Mouse (Mus musculus): ENCODE results near the gene Klhl12.
"Not testable (repeated sequence)": the region's sequence is repeated elsewhere in the genome, so short reads cannot be mapped to it uniquely, and the experiment has no call there.

The Klhl12 gene

DNA sequence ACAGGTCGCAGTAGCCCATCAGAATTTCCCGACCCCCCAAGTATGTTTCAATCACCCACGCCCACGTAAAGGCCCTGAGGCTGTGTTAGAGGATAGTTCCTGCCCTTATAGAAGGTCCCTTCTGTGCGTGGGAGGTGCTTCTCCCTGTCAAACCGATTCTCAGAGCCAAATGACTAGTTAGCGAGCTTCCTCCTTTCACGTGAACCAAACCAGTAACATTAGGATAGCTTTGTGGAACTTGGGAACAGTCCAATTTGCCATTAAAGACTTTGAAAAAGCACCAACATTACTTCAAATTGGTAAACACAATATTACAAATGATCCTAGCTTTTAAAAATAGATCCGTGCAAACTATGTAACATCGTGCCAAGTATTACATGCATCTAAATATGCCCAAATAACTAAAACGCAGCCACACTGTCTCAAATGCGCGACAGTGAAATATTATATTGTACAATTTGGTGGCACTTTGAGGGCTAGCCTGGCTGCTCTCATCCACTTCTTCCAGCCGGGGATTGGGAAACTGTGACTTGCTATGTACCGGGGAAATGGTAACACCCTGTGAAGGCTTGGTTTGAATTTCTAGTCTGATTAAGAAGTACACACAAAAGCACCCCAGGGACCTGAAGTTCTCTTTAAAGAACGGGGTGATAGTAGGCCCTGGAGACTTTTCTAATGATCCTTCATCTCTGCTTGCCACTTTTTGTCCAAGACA, 58.7 kb downstream of the Klhl12 start:
- in situ Hi-C loops (cut with MboI, MseI) = no loop called here

DNA sequence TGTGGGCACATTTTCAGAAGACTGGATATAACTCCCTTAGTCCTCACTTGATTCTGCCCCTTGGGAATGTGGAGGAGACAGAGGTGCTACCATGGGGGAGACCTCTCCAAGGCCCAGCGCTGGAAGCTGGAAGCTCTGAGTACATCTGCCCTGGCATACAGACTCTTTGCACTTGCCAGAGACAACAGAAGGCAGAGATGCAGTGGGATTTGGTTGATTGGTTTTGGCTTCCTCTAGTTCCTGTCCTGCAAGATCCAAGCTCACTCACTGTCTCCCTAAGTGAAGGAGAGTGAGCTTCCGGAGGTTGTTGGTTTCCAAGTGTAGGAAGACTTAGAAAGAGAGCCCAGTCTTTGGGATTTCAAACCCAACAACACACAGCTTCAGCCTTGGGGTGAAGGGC, 60.6 kb downstream of the Klhl12 start:
- in situ Hi-C loops (cut with MboI, MseI) = no loop called here

DNA sequence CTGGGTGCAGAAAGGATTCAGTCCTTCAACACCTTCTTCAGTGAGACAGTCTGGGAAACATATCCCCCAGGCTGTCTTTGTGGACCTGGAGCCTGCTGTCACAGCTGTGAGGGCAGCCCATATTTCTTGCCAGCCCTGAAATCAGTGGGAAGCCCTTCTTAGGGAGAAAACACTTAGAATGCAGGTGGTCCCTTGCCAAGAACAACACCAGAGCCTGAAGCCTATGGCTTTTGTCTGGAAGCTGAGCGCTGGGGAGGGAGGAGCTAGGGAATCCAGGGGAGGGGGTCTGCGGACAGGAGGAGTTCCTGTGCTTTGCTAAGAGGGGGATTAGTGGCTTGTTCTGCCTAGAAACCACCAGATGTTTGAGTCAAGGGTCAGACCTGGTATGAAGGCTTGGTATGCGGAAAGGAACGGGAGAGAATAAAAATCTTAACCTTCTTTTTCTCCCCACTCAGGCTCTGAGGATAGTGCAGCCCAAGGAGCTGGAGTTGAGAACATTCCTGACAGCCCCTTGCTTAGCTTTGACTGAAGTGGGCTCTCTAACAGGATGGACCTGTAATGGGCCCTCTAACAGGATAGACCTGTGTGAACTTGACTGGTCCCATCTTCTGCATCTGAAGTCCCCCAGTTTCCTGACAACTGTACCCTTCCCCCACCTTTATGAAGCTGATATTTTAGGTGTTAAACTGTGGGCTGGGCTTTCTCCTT, 61.3 kb downstream of the Klhl12 start:
- in situ Hi-C loops (cut with MboI, MseI) = no loop called here

DNA sequence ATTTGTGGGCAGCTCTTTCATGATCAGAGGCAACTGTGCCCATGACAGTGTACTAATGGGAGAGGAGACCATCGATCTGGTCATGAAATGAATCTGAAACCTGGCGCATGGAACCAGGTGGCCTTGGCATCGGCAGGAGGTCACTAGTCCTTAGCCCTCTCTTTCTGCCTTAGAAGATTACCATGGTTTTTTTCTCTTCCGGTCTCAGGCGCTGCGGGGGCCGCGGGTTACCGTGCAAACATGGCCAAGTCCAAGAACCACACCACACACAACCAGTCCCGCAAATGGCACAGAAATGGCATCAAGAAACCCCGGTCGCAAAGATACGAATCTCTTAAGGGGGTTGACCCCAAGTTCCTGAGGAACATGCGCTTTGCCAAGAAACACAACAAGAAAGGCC, 62.5 kb downstream of the Klhl12 start:
- in situ Hi-C loops (cut with MboI, MseI) = not testable (repeated sequence)

DNA sequence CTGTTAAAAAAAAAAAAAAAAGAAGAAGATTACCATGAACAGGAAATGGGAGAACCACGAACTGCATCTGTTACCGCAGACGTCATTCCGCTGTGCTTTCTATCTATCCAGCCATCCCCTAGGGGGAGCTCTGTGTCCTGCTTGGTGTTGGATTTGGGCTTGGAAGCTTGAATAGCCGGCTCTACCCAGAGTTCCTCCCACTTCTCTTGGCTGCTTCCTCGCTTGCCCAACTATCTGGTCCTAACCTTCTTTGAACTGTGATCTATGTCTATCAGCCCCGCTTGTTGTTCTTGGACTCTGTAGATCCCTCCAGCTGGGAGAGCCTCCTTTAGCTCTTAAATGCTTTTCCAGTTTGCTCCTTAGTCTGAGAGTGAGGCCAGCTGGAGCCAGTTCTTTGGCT, 63.3 kb downstream of the Klhl12 start:
- in situ Hi-C loops (cut with MboI, MseI) = no loop called here

DNA sequence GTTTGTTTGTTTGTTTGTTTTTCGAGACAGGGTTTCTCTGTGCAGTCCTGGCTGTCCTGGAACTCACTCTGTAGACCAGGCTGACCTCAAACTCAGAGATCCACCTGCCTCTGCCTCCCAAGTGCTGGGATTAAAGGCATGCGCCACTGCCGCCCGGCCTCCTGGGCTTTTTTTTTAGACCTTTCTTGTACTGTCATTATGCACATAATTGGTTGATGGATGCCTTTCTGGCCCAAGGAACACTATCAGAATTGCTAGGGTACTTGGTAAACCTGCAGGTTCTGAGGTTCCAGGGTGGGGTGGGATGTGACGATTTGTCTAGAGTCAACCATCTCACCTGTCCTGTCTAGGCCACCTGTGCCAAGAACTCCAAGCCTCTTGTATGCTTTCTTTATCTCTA, 63.9 kb downstream of the Klhl12 start:
- in situ Hi-C loops (cut with MboI, MseI) = not testable (repeated sequence)

DNA sequence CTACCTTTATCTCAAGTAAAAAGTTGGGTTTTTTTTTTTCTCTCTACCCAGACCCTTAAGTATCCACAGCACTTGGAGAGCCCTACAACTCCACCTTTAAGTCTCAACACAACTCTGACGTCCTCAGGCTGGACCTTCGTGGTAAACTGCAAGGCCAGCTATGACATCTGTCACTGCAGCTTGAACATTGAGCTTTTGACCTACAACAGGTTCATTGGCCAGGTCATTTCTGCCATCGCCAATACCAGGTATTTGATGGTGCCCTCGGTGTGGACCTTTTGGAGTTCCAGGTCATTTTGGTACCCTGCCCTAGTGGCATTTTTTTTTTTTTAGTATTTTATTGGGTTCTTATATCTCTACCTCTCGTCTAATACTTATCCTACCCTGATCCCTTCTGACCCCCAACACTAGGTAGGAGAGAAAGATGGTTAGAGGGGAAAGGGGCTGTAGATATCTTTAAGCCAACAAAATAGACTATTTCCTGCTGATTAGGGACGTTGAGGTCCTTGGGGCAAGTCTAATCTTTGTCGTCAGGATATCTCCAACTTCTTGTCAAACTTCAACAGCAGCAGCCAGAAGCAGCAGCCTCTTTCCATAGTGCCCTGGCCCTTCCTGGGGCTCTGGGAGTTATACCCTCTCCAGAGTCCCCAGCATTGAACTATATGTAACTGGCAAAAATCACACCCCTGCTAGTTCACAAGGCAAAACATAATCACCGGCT, 64.8 kb downstream of the Klhl12 start:
- in situ Hi-C loops (cut with MboI, MseI) = no loop called here

DNA sequence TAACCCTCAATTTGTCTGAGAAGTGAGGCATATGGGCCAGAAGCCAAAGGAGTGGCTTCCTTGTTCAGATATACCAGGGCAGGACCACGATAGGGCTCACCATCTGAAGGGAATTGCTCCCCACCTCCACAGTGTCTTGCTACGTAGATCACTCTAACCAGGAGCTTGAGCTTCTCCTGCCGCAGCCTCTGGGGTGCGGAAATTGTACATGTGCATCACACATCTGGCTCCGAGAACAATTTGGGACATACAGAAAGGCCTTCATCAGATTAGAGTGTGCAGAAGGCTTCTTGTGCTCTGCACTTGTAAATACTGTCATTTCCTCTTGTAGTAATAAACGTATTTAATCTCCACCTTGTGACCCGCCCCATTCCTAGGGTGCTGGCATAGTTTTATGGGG, 65.8 kb downstream of the Klhl12 start:
- in situ Hi-C loops (cut with MboI, MseI) = no loop called here

DNA sequence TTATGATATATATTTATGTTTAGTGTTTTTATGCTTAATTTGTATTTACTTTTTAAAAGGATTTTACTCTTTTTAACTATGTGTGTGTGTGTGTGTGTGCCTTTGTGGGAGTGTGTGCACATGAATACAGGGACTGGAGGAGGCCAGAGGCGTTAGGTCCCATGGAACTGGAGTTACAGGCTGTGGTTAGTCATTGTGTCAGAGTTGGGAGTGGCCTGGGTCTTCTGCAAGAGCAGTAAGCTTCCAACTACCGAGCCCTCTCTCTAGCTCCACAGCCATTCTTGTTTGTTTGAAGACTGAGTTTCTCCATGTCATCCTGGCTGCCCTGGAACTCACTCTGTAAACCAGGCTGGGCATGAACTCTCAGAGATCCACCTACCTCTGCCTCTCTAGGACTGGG, 67.0 kb downstream of the Klhl12 start:
- in situ Hi-C loops (cut with MboI, MseI) = no loop called here

DNA sequence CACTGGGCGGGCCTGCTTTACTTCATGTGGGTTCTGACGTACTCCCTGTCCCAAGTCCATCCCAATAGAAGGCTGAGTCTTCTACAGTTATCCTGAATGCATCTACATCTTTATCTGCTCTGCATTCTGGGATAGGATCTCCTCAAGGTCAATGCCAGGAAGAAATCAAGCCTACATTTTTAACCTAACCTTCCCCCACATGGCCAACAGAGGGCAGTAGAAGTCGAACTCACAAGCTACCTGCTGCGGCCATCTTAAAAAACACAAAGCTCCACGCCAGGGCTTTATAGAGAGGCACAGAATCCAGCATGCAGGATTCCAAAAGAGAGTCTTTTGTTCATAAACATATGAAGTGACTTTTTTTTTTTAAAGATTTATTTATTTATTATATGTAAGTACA, 69.1 kb downstream of the Klhl12 start:
- in situ Hi-C loops (cut with MboI, MseI) = no loop called here

DNA sequence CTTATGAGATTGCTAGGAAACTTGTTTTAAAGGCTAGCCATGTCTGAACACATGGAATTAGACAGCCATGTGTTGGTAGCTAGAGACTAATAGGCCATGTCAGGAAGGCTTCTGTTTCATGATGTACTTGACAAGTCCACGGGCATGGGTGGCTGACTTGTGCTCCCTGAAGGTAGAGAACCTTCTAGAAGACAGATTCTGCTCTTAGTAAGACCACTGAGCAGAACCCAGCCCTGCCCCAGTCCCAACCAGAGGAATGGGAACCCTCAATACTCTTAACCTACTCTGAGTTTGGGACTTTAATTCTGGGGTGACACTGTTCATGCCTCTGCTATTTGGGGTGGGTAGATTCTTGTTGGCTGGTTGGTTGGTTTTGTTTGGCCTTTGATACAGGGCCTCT, 69.7 kb downstream of the Klhl12 start:
- in situ Hi-C loops (cut with MboI, MseI) = no loop called here

DNA sequence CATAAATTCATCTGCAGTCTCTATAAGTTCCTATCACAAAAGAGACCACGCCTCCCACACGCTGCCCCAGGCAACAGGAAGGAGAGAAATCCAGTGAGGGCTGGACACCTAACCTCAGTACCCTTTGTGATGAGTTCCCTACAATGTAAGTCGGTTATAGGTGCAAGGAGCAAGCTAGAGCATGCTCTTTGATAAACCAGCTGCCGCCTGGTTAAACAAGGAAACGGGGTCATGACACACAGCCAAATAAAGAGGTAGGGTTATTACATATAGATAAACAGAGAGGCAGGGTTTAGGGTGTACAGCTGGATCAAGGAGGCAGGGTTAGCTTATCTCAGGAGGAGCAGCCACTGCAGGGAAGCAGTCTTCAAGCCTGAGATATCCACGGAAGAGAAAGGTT, 71.4 kb downstream of the Klhl12 start:
- in situ Hi-C loops (cut with MboI, MseI) = no loop called here

DNA sequence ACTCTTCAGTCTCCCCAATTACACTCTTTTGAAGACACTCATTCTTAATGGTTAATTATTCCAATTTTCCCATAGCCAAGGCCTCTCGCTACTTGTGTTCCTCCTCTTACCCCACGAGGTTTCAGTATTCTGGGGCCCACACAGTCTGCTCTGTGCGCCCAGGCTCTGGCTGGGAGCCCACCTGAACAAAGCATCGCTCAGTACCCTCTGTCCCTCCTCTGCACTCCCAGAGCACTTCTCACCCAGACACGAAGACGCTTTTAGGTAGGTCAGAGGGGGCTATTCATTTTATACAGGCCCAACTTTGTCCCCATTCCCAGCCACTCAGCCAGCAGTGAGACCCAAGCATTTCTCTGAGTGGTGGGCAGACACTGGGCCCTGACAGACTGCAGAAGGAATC, 75.3 kb downstream of the Klhl12 start:
- in situ Hi-C loops (cut with MboI, MseI) = loop anchor here (5.0 kb wide), 1 partner anchor 42 kb away; no protein-coding TSS in a partner anchor

DNA sequence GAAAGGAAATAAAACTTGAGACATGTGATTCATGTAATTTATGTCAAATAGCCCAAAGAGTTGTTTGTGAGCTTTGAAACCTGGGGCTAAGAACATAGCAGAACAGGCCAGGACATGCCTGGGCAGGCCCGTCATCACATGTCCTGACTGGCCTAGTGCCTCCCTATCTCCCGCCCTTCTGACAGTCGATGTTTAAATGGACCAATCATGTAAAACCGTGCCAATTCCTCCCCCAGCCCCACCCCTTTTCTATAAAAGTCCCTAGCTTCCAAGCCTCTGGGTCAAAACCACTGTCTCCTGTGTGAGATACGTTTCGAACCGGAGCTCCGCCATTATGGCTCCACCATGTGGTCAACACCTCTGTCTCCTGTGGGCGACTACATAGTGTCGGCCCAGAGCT, 78.4 kb downstream of the Klhl12 start:
- in situ Hi-C loops (cut with MboI, MseI) = loop anchor here (5.0 kb wide), 1 partner anchor 39 kb away; no protein-coding TSS in a partner anchor

DNA sequence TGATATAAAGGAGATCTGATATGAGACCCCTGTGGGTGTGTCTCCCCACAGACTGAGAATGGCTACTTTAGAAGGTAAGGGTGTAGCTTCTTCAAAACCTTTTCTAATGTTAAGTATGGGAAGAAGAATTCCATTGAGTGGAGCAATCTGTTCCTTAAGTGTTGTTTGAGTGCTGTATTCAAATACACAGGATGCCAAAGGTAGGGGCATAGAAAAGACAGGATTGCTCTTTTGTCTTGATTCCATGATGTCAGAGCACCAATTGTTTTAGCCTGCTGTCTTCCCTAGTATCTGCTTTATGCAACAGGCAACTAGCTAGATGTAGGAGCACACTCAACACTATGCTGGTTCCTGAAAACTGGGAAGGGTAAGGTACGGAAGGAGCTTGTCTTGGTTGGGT, 79.7 kb downstream of the Klhl12 start:
- in situ Hi-C loops (cut with MboI, MseI) = no loop called here

DNA sequence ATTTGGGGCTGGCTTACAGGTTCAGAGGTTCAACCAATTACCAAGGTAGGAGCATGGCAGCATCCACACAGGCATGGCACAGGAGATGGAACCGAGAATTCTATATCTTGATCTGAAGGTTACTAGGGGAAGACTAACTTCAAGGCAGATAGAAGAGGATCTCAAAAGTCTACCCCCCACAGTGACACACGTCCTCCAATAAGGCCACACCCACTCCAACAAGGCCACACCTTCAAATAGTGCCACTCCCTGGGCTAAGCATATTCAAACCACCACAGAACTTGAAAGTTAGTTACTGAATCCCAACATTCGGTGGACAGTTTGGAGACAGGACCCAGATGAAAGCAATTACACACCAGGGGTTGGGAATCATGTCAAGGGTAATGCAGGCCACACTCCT, 80.2 kb downstream of the Klhl12 start:
- in situ Hi-C loops (cut with MboI, MseI) = no loop called here

DNA sequence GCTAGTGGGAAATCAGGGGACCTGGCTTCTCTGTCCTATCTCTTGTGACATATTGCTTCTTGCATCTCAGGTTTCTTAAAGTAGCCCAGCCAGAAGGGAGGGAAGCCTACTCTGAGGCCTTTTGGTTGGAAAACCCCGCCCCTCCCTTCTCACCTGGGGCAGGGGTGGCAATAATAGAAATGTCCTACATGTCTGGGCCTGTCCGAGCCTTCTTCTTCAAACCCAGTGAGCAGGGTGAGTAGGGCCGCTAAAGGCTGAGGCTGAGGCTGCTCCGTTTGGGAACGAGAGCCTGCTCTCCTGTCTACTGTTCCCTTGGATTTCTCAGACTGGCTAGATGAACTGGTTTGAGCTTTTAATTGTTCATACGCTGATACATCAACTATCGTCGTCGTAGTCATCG, 85.3 kb downstream of the Klhl12 start:
- in situ Hi-C loops (cut with MboI, MseI) = no loop called here

All from regulatory T cell (primary cell).